Mouse (Mus musculus) cerebellum, adult 9-10 months (tissue): ENCODE measurements around the gene Plxna2.

Source experiments
- DNase-seq: peaks from one replicate; pipeline ENCODE4 v3.0.0; 2022

The Plxna2 gene

DNA sequence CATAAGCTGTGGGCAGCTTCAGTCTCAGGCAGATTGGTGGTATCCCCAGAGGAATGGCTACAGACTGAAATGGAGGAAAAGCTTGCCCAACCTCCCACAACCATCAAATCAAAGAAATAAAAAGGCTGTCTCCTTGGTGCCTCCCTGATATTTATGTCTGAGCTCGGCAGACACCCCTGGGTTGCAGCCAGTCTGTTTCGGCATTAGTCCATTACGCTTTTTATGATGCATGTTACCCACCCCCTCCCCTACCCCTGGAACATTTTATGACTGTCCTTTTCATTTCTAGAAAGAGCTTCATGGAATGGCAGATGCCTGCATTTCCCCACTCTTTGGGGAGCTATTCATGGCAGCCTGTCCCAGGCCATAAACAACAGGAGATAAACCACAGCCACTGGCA is 47.7 kb downstream of the Plxna2 start:
- no peak for DNase-seq

DNA sequence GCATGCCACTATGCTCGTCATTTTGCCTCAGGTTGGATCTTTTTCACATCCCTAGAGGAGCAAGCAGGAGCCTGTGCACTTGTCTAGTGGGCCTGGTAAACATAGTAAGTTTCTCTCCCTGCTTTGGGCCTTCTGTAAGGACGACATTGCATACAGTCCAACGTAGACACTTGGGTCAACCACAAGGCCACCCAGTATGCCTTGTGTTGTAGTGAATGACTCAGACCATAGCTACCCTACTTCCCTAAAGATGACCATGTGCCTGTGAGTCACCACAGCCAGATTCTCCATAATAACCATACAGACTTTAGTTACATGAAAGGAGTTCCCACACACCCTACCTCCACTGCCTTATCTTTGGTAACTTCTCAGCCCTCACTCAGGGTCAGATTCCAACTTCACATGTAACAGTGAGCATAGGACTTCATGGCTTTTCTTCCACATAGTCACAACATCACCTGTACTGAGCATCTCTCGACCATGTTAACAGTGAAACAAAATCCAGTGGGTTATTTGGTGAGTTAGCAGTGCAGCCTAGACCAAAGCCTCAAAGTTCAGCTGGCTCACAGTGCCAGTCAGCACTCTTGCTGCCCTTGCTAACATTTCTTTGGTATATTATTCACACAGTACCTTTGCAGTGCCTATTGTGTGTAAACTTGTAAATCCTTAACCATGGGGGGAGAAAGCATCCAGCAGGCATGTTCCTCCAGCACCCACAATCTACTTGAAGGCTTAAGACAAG is 53.9 kb downstream of the Plxna2 start:
- no peak for DNase-seq

GRCm38 (mm10) chr1:194672525-194672894 is 54.5 kb downstream of the Plxna2 start:
- no peak for DNase-seq

- no peak for DNase-seq
Observed at GRCm38 (mm10) chr1:194673229-194673628, 55.2 kb downstream of the Plxna2 start.

- DNase-seq: no peak
Observed at GRCm38 (mm10) chr1:194675106-194675890, 57.3 kb downstream of the Plxna2 start.

DNA sequence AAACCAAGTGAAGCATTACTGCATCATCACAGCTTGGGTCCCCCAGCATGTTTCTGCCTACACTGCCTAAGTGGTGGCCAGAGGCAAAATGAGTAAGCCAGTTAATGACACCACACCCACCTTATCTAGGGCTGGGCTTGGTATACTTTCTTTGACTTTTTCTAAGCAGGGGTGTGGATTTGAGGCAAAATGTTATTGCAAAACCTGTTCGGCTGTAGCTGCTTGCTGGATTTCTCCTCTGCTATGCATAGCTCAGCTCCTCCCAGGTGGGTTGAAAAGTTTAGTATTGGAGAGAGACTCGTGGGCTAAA is 57.8 kb downstream of the Plxna2 start:
- DNase-seq: no peak

GRCm38 (mm10) chr1:194677878-194678277 is 59.9 kb downstream of the Plxna2 start:
- DNase-seq: no peak

DNA sequence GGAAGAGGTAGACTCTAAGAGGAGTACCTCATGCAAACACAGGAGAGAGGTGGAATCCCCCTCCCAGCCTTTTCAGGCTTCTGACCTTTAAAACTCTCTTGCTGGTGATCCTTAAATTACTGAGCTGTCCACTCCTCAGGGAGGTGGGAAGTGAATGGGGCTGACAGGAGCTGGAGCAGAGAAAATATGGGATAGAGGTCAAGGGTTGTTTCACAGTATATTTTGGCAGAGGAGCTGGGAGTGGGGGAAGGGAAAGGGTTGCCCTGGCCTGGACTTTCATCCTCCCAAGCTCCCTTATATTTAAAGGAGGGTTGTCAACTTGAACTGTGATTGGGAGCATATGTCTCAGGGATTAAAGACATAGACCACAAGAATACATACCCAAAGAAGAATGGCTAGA is 61.1 kb downstream of the Plxna2 start:
- no peak for DNase-seq

DNA sequence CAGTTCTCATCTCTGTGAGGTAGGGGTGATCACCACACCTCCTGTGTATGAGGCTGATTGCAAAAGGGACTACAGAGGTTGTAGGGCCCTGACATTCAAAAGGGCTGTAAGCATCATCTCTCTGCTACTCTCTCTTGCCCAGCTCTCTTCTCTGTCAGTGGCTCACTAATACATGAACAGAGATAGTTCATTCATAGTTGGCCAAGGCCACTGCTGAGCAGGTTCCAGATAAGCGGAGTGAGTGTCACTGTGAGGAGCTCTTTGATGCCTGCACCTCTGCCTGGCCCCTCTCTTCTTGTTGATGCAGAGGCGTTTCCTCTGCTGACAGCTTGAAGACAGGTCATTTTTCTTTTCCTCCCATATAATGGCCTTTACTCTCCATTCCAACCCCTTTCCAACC is 62.1 kb downstream of the Plxna2 start:
- no peak for DNase-seq

DNA sequence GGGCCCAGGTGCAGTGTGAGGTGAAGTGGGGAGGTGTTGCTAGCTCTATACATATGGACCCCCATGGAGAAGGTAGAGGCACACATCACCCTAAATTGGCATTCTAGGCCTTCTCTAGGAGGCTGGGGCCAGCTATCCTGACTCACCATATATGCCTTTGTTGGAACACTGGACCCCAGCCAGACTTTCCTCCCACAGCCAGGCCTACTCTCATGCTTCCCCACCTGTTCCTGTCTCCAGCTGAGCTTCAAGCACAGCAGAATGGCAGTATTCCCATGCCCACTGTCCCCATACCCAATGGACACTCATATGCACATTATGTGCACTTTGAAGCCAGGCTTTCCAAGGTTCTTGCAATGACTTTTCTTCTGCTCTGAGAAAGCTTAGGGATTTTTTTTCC is 64.0 kb downstream of the Plxna2 start:
- peak; percentile 85 for DNase-seq

- DNase-seq: no peak
Observed at GRCm38 (mm10) chr1:194683132-194683531, 65.1 kb downstream of the Plxna2 start.

- no peak for DNase-seq
Observed at GRCm38 (mm10) chr1:194685896-194686295, 67.9 kb downstream of the Plxna2 start.

DNA sequence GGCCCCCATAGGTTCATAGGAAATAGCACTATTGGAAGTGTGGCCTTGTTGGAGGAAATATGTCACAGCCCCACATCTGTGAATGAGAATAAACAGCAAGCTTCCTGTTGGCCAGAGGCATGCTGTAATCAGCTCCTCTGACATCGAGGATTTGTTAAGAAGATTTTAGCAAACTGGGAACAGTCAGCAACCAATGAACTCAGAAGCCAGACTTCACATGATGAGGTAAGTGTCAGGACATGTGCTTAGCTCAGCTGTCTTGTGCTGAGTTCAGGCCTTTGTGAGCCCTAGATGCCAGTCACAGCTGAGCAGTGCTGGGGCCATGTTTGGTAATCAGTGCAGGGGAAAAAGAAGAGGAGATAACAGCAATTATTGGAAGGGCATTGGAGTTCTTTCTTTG is 69.7 kb downstream of the Plxna2 start:
- DNase-seq: no peak

DNA sequence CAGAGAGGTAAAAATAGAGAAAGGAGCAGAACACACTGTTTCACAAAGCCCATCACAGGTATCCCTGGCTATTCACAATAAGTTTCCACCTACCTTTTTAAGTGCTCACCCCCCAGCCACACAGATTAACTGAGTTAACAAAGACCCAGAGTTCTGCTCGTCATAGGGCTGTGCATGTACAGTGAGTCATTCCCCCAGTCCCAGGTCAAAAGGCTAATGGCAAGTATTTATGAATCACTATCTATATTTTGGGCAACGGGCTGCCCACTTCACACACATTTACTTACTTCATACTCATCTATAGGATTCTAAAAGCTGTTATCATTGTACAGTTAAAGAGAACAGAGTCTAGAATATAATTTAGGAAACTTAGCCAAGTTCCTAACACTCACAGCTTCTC is 70.1 kb downstream of the Plxna2 start:
- no peak for DNase-seq

GRCm38 (mm10) chr1:194693063-194693462 is 75.0 kb downstream of the Plxna2 start:
- DNase-seq: no peak

DNA sequence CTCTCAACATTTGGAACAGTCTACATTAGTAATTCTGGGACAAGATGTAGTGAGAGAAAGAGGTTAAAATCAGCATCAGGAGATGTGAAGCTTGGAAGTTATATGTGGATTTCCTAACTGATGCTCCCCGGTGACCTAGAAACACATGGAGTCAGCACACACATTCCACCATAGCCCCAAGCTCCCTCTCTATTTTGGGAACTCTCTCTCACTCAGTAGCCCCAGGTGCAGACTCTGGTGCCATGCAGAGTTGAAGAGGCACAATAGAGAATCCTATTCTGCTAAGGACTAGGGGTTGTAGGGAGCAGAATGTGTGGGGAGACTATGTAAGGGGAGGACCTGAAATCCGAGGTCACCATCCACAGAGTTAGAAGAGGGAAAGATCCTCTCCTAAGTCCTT is 75.5 kb downstream of the Plxna2 start:
- DNase-seq: no peak

DNA sequence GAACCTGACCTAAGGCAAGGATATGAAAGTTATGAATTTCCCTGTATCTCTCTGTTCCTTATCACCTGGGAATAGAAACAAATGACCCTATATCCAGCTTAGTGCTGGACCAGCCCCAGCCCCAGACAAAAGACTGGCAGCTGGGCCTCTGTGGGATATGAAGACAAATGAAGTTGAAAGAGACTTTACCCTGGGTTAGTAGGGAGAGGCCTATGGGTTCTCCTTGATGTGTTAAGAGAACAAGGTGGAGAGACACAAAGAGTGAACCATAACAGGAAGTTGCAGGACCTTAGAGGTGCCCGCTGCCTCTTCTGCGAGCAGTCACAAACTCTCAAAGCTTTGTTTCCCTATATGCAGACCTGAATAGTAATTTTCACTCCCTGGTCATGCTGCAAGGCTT is 76.8 kb downstream of the Plxna2 start:
- DNase-seq: no peak

- DNase-seq: no peak
Observed at GRCm38 (mm10) chr1:194697439-194697838, 79.4 kb downstream of the Plxna2 start.

DNA sequence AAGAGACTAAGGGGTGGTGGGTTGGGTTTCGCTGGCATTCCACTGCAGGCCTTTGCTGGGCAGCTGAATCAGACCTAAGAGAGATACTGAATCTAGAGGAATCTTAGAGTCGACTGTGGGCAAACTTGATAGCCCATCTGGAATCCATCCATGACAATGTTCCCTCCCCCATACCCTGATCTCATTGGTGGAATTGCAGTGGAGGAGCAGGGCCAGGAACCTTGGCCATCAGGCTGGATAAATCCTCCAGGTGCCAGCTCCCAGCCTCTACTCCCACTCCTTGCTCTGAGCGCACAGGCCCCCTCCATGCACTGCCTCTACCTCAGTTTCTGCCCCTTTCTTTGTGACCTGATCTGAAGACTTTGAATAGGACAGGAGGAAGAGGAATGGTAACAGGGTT is 81.3 kb downstream of the Plxna2 start:
- DNase-seq: no peak

DNA sequence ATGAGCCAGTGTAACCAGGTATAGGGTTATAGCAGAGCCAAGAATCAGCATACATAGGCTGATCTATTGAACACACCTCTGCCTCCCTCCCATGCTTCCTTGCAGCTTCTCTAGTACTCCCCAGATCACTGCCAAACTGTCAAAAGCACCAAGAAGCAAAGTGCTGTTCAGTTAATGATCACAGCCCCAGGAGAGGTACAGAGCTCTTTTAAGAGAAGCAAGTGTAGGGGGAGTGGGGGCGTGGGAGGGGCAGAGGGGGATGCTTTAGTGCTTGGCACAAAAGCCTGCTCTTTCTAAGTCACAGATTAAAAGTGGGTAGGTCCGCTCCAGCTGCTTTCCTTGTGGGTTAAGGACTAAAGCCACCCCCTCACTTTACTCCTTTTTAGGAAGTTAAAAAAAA is 85.2 kb downstream of the Plxna2 start:
- no peak for DNase-seq

DNA sequence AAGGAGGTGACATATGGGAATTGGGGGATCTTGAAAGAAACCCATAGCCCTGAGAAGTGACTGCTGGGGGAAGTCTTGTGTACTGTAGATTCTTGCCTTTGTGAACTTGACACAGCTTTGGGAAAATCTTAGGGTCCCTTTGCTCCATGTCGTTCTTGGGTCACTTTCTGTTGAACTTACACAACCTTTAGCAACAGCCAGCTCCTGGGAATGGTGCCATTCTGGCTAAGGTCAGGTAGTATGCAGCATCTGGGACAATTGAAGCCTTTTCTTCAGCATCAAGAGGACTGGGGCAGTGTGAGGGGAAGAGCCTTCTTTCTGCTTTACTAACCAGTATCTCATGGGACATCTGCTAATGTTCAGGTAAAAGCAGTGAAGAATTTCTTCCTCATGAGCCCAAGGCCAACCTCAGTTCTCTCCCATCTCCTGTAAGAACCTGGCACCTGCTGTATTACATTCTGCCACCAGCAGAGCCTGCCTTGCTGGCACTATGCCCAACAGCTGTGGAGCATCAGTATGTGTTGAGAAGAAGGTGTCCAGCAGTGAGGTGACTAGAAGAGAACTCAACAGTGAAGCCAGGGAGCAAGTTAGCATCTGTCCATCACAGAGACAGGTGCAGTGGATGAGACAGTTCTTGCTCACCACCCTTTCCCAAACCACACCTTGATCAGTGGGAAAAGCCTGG is 86.3 kb downstream of the Plxna2 start:
- no peak for DNase-seq

- DNase-seq: no peak
Observed at GRCm38 (mm10) chr1:194706566-194706965, 88.5 kb downstream of the Plxna2 start.

DNA sequence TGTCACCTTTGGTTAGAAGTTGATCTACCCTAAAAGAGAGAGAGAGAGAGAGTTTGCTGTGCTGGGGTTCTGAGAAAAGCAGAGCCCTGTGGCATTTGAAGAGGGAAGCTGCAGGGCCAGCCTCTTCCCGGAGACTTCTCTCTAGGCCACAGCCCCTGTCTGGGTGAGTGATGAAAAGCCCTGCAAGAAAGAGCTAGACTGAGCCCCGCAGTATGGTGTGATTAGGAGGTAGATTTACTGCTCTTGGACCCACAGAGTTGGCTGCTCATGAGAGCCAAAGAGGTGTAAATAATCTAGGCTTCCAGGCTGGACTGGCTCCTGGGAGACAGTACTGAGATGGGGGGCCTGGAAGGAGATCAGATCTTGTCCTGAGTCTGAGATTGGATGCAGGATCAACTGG is 94.4 kb downstream of the Plxna2 start:
- DNase-seq: no peak
